Mouse (Mus musculus) layer of hippocampus, adult 6 months (tissue): Measurements from ENCODE around the gene Tas2r134. TPM values are rescaled to one million over a fixed set of nuclear protein-coding genes. Genes with fewer than 3 reads are reported as not detected.

ENCODE experiments used
- long read RNA-seq, 2 experiments: library from polyadenylated mRNA; unstranded; transcript quantifications; one replicate each; pipeline ENCODE4 v2.0.0; 2019 to 2020
- polyA plus RNA-seq: library from polyadenylated mRNA; unstranded; fragments of <200 nt; fragmentation: Nextera tagmentation; gene quantifications from 2 replicates; pipeline ENCODE4 v1.2.3, GENCODE M21; 2021

Tas2r134 gene
- polyA plus RNA-seq: not detected in 2 replicates
- long read RNA-seq, experiment 1: 0 reads
- long read RNA-seq, experiment 2: 0 reads

GRCm38 (mm10) chr2:51627211-51627610, at the start of gene Tas2r134:
Gene Tas2r134, plus strand, starts transcription at chr2:51627511.

